Mouse (Mus musculus) CH12.LX (cell line): Measurements from ENCODE around the gene Znrd1as.

Experiments
- CTCF ChIP-seq, 2 experiments: IDR thresholded peaks in 1 of 2; conservative IDR thresholded peaks in 1 of 2; 2 replicates each; pipeline ENCODE4 v1.5.1; 2011 to 2012; ENCODE audit warnings: low read depth in 2 of 2, low read length in 2 of 2, improper control_type of control experiment in 1 of 2, inconsistent platforms in 1 of 2, mild to moderate bottlenecking in 1 of 2, moderate library complexity in 1 of 2
- ELF1 ChIP-seq: IDR thresholded peaks from 2 replicates; pipeline ENCODE4 v1.6.1; 2014; ENCODE audit warnings: low read depth, mild to moderate bottlenecking, inconsistent platforms, low read length, improper control_type of control experiment
- EP300 ChIP-seq: IDR thresholded peaks from 2 replicates; pipeline ENCODE4 v1.6.1; 2011; ENCODE audit warnings: low read length, improper control_type of control experiment
- POLR2AphosphoS2 ChIP-seq: IDR thresholded peaks from 2 replicates; pipeline ENCODE4 v1.6.1; 2011; ENCODE audit warnings: low read depth, low read length, improper control_type of control experiment
- ZMIZ1 ChIP-seq: IDR thresholded peaks from 2 replicates; pipeline ENCODE4 v1.6.1; 2012; ENCODE audit warnings: low read depth, mild to moderate bottlenecking, inconsistent platforms, low read length, improper control_type of control experiment

DNA sequence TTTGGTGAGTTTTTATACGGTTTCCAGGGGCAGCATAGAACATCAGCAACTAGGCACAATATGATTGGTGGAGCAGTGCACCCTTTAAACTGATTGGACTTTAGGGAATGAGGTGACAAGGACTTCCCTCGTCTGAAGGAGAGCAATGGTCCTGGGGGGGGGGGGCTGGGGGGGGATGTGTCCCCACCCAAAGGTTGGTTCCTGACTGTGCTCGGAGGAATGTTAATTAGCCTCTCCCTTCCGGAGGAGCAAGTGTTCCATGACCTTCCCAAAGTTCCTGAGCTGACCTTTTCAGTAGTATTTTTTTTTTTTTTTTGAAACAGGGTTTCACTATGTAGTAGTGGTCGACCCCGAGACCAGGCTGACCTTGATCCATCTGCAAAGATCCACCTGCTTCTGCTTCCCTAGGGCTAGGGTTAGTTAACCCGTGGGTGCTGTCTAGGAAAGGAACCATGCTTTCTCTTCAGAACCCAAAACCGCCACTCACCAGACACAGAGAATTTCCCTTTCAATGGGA is 14.9 kb downstream of the Znrd1as start:
- TF ChIP-seq CTCF (conservative IDR thresholded peaks at IDR 0.05 in 1 of 2, IDR thresholded peaks at IDR 0.05 in 1 of 2; ENCODE audit: low read depth in 2 of 2, low read length in 2 of 2) = no peak
- TF ChIP-seq ZMIZ1 = no peak
- no peak for TF ChIP-seq ELF1
- no peak for TF ChIP-seq POLR2AphosphoS2
- TF ChIP-seq EP300 = no peak
